Mouse (Mus musculus): Measurements from ENCODE around the gene Boll.

Boll gene

GRCm38 (mm10) chr1:55208500-55209140 is 154.6 kb downstream of the Boll start:
- in situ Hi-C loops (cut with MboI, MseI) = no loop called here

- in situ Hi-C loops (cut with MboI, MseI) = no loop called here
Measured at GRCm38 (mm10) chr1:55207561-55207960, 155.7 kb downstream of the Boll start.

GRCm38 (mm10) chr1:55205808-55206327 is 157.4 kb downstream of the Boll start:
- in situ Hi-C loops (cut with MboI, MseI) = no loop called here

GRCm38 (mm10) chr1:55201850-55202752 is 161.2 kb downstream of the Boll start:
- in situ Hi-C loops (cut with MboI, MseI) = no loop called here

GRCm38 (mm10) chr1:55198719-55199118 is 164.6 kb downstream of the Boll start:
- in situ Hi-C loops (cut with MboI, MseI) = loop anchor here in 1 of 2 experiments (25.0 kb wide), 1 partner anchor 1014 kb away; no protein-coding TSS in a partner anchor

Measured in T-helper 17 cell (primary cell).